Mouse (Mus musculus): Measurements from ENCODE around the gene Upk3b. TPM values are rescaled to one million over a fixed set of nuclear protein-coding genes. Genes with fewer than 3 reads are reported as not detected.

Gene Upk3b
- polyA plus RNA-seq, 1 experiment, result 0.34 TPM

GRCm38 (mm10) chr5:136049926-136050325 is 11.6 kb downstream of the Upk3b start:
- Histone ChIP-seq H3K36me3 (ENCODE audit: control insufficient read depth, insufficient read depth, low read length, poor library complexity, severe bottlenecking) (no peaks in the 10 kb centered on the region), H3K27ac (ENCODE audit: insufficient read depth, low read length) (no peak overlapping the region), H3K4me3 (ENCODE audit: low read depth, low read length) (no peak overlapping the region), H3K9ac (ENCODE audit: low read depth, poor library complexity, severe bottlenecking) (no peak overlapping the region), H3K27me3 (ENCODE audit: control insufficient read depth, insufficient read depth, low read length, poor library complexity, severe bottlenecking) (no peaks in the 10 kb centered on the region), H3K9me3 (replicated peaks; ENCODE audit: control insufficient read depth, insufficient read depth, low read length, poor library complexity, severe bottlenecking) (no peaks in the 10 kb centered on the region), H3K4me1 (ENCODE audit: control insufficient read depth, insufficient read depth, low read length) (peaks cover 9% of the 10 kb centered on the region)
- TF ChIP-seq POLR2A (IDR thresholded peaks at IDR 0.05; ENCODE audit: insufficient read depth, low read length) (no peak), EP300 (IDR thresholded peaks at IDR 0.05; ENCODE audit: insufficient read depth, low read depth, low read length) (no peak), CTCF (IDR thresholded peaks at IDR 0.05; ENCODE audit: low read depth, low read length) (no peak)

DNA sequence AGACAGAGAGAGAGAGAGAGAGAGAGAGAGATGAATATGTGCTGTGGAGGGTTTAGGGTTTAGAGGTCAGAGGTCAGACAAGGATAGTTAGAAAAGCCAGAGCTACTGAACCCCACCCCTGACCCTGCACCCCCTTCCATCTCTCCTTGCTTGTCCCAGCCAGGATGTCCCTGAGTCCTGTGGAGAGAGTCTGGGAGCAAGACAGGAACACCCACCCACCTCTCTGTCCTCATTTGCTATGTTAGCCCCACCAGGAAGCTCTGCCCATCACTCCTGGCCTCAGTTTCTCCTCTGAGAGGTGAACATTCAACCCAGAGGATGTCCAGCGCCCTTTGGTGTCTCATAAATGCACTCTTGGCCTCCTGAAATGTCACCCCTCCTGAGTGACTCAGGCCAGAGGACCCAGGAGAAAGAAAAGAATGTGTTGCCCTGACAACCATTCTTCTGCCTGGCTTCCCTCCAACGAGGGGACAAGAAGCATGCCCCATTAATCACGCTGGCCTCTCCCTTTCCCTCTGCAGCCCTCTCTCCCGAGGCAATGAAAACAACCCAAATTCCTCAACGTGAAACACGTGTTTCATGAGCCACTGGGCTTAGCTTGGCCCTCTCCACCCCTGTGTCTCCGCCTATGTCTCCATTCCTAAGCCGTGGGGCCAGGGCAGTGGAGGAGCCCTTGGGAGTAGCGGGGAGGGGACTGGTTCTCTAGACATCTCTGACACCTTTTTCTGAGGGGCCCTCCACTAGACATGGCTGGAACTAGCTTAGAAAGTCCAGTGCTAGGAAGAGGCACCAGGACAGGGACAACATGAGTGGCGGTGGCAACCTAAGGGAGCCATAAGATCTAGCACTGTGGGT is 13.2 kb downstream of the Upk3b start:
- TF ChIP-seq CTCF (IDR thresholded peaks at IDR 0.05; ENCODE audit: low read depth, low read length) (no peak), EP300 (IDR thresholded peaks at IDR 0.05; ENCODE audit: insufficient read depth, low read depth, low read length) (peak; percentile 23; the same call in 1 of the 2 replicates), POLR2A (IDR thresholded peaks at IDR 0.05; ENCODE audit: insufficient read depth, low read length) (no peak)
- Histone ChIP-seq H3K9ac (ENCODE audit: low read depth, poor library complexity, severe bottlenecking) (no peak overlapping the region), H3K4me3 (ENCODE audit: low read depth, low read length) (no peak overlapping the region), H3K9me3 (replicated peaks; ENCODE audit: control insufficient read depth, insufficient read depth, low read length, poor library complexity, severe bottlenecking) (no peaks in the 10 kb centered on the region), H3K4me1 (ENCODE audit: control insufficient read depth, insufficient read depth, low read length) (peaks cover 9% of the 10 kb centered on the region), H3K27me3 (ENCODE audit: control insufficient read depth, insufficient read depth, low read length, poor library complexity, severe bottlenecking) (no peaks in the 10 kb centered on the region), H3K36me3 (ENCODE audit: control insufficient read depth, insufficient read depth, low read length, poor library complexity, severe bottlenecking) (no peaks in the 10 kb centered on the region), H3K27ac (ENCODE audit: insufficient read depth, low read length) (no peak overlapping the region)

- peak overlapping the region; percentile 10 for H3K27ac ChIP-seq (ENCODE audit: insufficient read depth, low read length)
- H3K4me1 ChIP-seq (ENCODE audit: control insufficient read depth, insufficient read depth, low read length), result peaks cover 9% of the 10 kb centered on the region
- no peak for TF ChIP-seq EP300 (IDR thresholded peaks at IDR 0.05; ENCODE audit: insufficient read depth, low read depth, low read length)
- no peak for TF ChIP-seq CTCF (IDR thresholded peaks at IDR 0.05; ENCODE audit: low read depth, low read length)
- no peak for TF ChIP-seq POLR2A (IDR thresholded peaks at IDR 0.05; ENCODE audit: insufficient read depth, low read length)
- H3K27me3 ChIP-seq (ENCODE audit: control insufficient read depth, insufficient read depth, low read length, poor library complexity, severe bottlenecking), result no peaks in the 10 kb centered on the region
- H3K9me3 ChIP-seq (replicated peaks; ENCODE audit: control insufficient read depth, insufficient read depth, low read length, poor library complexity, severe bottlenecking), result no peaks in the 10 kb centered on the region
- no peak overlapping the region for H3K9ac ChIP-seq (ENCODE audit: low read depth, poor library complexity, severe bottlenecking)
- no peaks in the 10 kb centered on the region for H3K36me3 ChIP-seq (ENCODE audit: control insufficient read depth, insufficient read depth, low read length, poor library complexity, severe bottlenecking)
- no peak overlapping the region for H3K4me3 ChIP-seq (ENCODE audit: low read depth, low read length)
These were observed 14.8 kb downstream of the Upk3b start for GRCm38 (mm10) chr5:136052861-136053655.

DNA sequence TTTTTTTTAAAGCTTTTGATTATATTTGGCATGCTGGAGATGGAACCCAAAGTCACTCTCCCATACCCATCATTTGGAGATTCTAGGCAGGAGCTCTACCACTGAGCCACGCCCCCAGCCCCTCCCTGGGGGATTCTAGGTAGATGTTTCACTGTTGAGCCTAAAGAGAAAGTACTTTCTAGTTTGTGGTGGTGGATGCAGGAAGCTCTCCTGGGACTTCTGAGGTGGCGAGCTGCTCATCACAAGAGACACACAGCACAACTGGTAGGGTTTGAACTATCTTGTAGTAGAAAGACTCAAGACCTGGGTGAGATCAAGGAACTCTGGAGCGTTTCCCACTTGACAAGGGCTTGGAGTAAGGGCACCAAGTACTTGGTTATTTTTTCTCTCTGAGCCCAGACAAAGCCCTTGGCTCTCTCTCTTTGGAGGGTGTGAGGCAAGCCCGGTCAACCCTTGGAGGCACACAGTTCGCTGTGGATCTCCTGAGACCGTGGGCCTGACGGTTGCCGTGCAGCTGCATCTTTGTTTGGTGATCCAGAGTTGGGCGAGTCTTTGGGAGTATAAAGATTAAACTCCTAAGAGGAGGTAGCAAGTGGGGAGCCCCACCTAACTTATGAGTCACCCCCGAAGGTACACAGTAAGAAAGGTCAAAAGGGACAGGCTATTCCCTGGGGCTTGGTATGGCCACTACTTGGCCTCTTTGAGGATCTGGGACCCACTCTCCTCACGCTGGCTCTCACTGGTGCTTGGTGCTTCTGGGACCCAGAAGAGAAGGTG is 16.2 kb downstream of the Upk3b start, which contains the start of gene Upk3bl:
Upk3bl (plus strand) TSS at position 192 of the 777 bp plus-strand sequence.
- H3K9me3 ChIP-seq (replicated peaks; ENCODE audit: control insufficient read depth, insufficient read depth, low read length, poor library complexity, severe bottlenecking), result no peaks in the 10 kb centered on the region
- H3K4me3 ChIP-seq (ENCODE audit: low read depth, low read length), result no peak within 1 kb of the TSS
- peaks cover 9% of the 10 kb centered on the region for H3K4me1 ChIP-seq (ENCODE audit: control insufficient read depth, insufficient read depth, low read length)
- H3K27me3 ChIP-seq (ENCODE audit: control insufficient read depth, insufficient read depth, low read length, poor library complexity, severe bottlenecking), result no peaks in the 10 kb centered on the region
- peak within 1 kb of the TSS; percentile 10 for H3K27ac ChIP-seq (ENCODE audit: insufficient read depth, low read length)
- no peaks in the 10 kb centered on the region for H3K36me3 ChIP-seq (ENCODE audit: control insufficient read depth, insufficient read depth, low read length, poor library complexity, severe bottlenecking)
- TF ChIP-seq CTCF (IDR thresholded peaks at IDR 0.05; ENCODE audit: low read depth, low read length) (no peak), EP300 (IDR thresholded peaks at IDR 0.05; ENCODE audit: insufficient read depth, low read depth, low read length) (no peak), POLR2A (IDR thresholded peaks at IDR 0.05; ENCODE audit: insufficient read depth, low read length) (no peak)
- no peak within 1 kb of the TSS for H3K9ac ChIP-seq (ENCODE audit: low read depth, poor library complexity, severe bottlenecking)

DNA sequence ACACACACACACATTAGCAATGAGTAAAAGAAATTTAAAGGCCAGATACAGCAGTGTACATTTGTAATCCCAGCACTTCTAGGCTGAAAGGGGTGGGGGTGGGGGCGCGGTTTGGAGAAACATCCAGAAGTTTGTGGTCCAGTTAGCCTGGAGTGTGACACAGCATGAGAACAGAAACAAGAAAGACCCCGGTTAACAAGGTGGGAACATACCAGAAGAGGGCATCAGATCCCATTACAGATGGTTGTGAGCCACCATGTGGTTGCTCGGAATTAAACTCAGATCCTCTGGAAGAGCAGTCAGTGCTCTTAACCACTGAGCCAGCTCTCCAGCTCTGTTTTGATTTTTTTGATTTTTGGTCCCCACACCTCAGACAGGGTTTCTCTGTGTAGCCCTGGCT is 17.8 kb downstream of the Upk3b start:
- no peaks in the 10 kb centered on the region for H3K36me3 ChIP-seq (ENCODE audit: control insufficient read depth, insufficient read depth, low read length, poor library complexity, severe bottlenecking)
- no peaks in the 10 kb centered on the region for H3K27me3 ChIP-seq (ENCODE audit: control insufficient read depth, insufficient read depth, low read length, poor library complexity, severe bottlenecking)
- no peak for TF ChIP-seq POLR2A (IDR thresholded peaks at IDR 0.05; ENCODE audit: insufficient read depth, low read length)
- no peak for TF ChIP-seq EP300 (IDR thresholded peaks at IDR 0.05; ENCODE audit: insufficient read depth, low read depth, low read length)
- H3K4me1 ChIP-seq (ENCODE audit: control insufficient read depth, insufficient read depth, low read length), result peaks cover 9% of the 10 kb centered on the region
- H3K9me3 ChIP-seq (replicated peaks; ENCODE audit: control insufficient read depth, insufficient read depth, low read length, poor library complexity, severe bottlenecking), result no peaks in the 10 kb centered on the region
- H3K4me3 ChIP-seq (ENCODE audit: low read depth, low read length), result no peak overlapping the region
- H3K9ac ChIP-seq (ENCODE audit: low read depth, poor library complexity, severe bottlenecking), result no peak overlapping the region
- H3K27ac ChIP-seq (ENCODE audit: insufficient read depth, low read length), result no peak overlapping the region
